Mouse (Mus musculus) heart, embryonic 15.5 days (tissue): ENCODE measurements around the gene Otulin. TPM values are rescaled to one million over a fixed set of nuclear protein-coding genes. Genes with fewer than 3 reads are reported as not detected.

Experiments used
- ATAC-seq: fragments of 200-750 bp; cut with Nextera tagmentation; replicated peaks from 2 replicates; pipeline ENCODE4 v1.8.0; 2017; ENCODE audit warnings: low read depth, moderate TSS enrichment; ENCODE audit not compliant: insufficient number of reproducible peaks, insufficient read depth, low FRiP score
- H3K27ac ChIP-seq: fragments of 300-500 bp; sonication (generic); 2 replicates; pipeline ENCODE4 v1.5.1; 2015; ENCODE audit warnings: mild to moderate bottlenecking, inconsistent platforms
- H3K27me3 ChIP-seq: fragments of 300-500 bp; sonication (generic); 2 replicates; pipeline ENCODE4 v1.6.1; 2015; ENCODE audit warnings: inconsistent platforms
- H3K36me3 ChIP-seq: fragments of 300-500 bp; sonication (generic); 2 replicates; pipeline ENCODE4 v1.6.1; 2015; ENCODE audit warnings: mild to moderate bottlenecking, inconsistent platforms
- H3K4me1 ChIP-seq: fragments of 300-500 bp; sonication (generic); replicated peaks from 2 replicates; pipeline ENCODE4 v1.6.1; 2015; ENCODE audit warnings: inconsistent platforms
- H3K4me2 ChIP-seq: fragments of 300-500 bp; sonication (generic); 2 replicates; pipeline ENCODE4 v1.6.1; 2015; ENCODE audit warnings: inconsistent platforms, mild to moderate bottlenecking, moderate library complexity
- H3K4me3 ChIP-seq: fragments of 300-500 bp; sonication (generic); 2 replicates; pipeline ENCODE4 v1.5.1; 2015; ENCODE audit warnings: mild to moderate bottlenecking, inconsistent platforms
- H3K9ac ChIP-seq: fragments of 300-500 bp; sonication (generic); 2 replicates; pipeline ENCODE4 v1.6.1; 2015; ENCODE audit warnings: mild to moderate bottlenecking, inconsistent platforms
- H3K9me3 ChIP-seq: fragments of 300-500 bp; sonication (generic); replicated peaks from 2 replicates; pipeline ENCODE4 v1.6.1; 2016; ENCODE audit warnings: inconsistent platforms
- WGBS: fragments of 180-500 bp; shearing (Covaris S2); methylation state at CpG from one replicate; pipeline ENCODE4 v1.1.7; 2015; ENCODE audit warnings: mixed read lengths; 5-methylcytosine and 5-hydroxymethylcytosine counted together
- polyA plus RNA-seq: library from polyadenylated mRNA; unstranded; fragments of >200 nt; fragmentation: Nextera tagmentation; extraction: Ambion mirVana; gene quantifications from 2 replicates; pipeline ENCODE4 v1.2.1, GENCODE M21; 2015

Gene Otulin
- polyA plus RNA-seq, 1 experiment from 2014 or later: 24.9 TPM

DNA sequence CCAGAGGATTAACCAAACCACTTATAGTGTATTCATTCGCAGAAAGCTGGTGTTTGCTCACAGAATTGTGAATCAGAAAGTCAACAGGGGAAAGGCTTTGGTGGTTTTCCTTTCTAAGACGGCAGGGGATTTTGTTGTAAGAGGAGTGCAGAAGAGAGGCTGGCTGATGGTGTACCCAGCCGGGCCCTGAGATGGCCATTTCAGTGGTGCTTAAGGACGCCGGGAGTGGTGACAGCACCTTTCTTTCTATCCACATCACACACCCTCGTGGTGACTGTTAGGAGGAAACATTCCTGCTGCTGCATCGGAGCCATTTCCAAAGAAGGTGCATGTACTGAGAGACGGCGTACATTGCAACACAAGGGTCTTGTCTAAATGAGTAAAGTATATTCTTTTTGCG lies 85.3 kb downstream of the Otulin start:
- WGBS: 55% methylated on average over 10 of the region's 10 CpGs
- Histone ChIP-seq H3K4me3 (no peak overlapping the region), H3K27me3 (no peaks in the 10 kb centered on the region), H3K4me1 (peaks cover 33% of the 10 kb centered on the region), H3K9me3 (no peaks in the 10 kb centered on the region), H3K9ac (no peak overlapping the region), H3K36me3 (no peaks in the 10 kb centered on the region), H3K27ac (no peak overlapping the region), H3K4me2 (no peak overlapping the region)
- ATAC-seq: no peak

DNA sequence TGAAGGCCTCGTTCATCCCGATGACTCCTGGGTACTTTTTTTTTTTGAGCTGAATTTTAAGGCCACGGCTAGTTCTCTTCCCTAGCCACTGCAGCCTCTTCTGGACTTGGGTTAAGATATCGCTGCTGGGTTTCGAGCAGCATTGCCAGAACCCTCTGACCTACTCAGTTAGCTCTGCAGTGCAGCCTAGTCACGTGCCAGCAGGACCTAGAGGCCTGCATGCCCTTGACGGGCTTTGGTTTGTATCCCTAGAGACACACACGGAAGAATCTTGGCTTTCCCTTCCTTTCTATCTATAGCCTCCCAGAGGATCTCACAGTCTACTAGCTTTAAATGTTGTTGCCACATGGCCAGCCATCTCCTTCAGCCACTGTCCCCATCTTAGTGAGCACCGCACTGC lies 90.7 kb downstream of the Otulin start:
- 62% methylated on average over 9 of the region's 9 CpGs for WGBS
- Histone ChIP-seq H3K4me2 (no peak overlapping the region), H3K27me3 (no peaks in the 10 kb centered on the region), H3K4me3 (no peak overlapping the region), H3K9me3 (no peaks in the 10 kb centered on the region), H3K9ac (no peak overlapping the region), H3K4me1 (peaks cover 51% of the 10 kb centered on the region), H3K27ac (peak overlapping the region; percentile 86), H3K36me3 (no peaks in the 10 kb centered on the region)
- peak; percentile 58 for ATAC-seq

DNA sequence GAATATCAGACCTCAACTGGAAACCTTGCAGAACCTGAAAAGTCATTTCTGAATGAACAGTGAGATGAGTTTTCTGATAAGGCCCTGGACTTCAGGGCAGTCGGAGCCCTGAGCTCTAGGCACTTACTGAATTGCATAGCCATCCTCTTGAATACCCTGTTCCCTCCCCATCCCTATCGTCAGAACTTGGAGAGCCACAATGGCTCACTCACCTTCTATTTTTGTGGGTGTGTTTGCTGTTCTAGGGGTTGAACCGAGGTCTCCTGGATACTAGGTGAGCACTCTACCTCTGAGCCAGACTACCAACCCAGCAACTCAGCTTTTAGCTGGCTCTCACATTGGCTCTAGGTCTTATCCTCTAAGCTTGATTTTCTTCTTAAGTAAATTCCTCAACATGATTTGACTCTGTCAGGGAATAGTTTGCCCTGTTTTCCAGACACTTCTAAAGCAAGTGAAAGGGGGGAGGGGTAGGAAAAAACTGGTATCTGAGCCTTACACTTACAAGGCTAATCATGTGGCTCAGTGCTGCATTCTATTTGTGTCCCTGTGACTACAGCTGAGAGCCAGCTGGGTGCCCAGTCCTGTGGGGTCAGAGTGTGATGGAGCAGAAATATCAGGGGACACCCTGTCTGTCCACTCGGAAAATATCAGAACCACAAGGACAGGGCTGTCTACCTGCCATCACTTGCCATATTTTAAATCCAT lies 92.8 kb downstream of the Otulin start:
- Histone ChIP-seq H3K27me3 (no peaks in the 10 kb centered on the region), H3K36me3 (no peaks in the 10 kb centered on the region), H3K9ac (no peak overlapping the region), H3K4me2 (peak overlapping the region; percentile 19; the same call in 1 of the 2 replicates), H3K9me3 (no peaks in the 10 kb centered on the region), H3K27ac (peak overlapping the region; percentile 86), H3K4me3 (no peak overlapping the region), H3K4me1 (peaks cover 51% of the 10 kb centered on the region)
- 35% methylated on average over 4 of the region's 4 CpGs for WGBS
- ATAC-seq: peak; percentile 84

DNA sequence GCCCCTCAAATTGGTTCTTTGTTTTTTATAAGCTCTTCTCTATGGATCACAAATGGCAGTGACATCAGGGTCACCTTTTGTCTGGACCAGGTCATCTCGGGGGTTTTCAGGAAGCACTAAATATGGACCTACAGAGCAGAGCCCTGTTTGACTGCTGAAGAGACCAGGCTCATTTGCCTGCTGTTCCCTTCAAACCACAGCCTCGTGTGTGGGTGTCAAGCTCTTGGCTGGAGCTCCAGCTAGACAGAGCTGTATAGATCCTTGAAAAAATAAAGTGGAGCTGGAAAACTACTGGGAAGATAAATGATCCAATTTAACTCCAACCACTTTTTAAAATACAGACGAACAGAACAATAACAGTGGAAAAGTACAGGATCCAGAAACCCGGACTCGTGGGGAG lies 93.7 kb downstream of the Otulin start:
- Histone ChIP-seq H3K9ac (no peak overlapping the region), H3K36me3 (no peaks in the 10 kb centered on the region), H3K27ac (peak overlapping the region; percentile 86), H3K4me1 (peaks cover 51% of the 10 kb centered on the region), H3K4me2 (no peak overlapping the region), H3K4me3 (no peak overlapping the region), H3K9me3 (no peaks in the 10 kb centered on the region), H3K27me3 (no peaks in the 10 kb centered on the region)
- WGBS: 32% methylated on average over 5 of the region's 5 CpGs
- no peak for ATAC-seq

DNA sequence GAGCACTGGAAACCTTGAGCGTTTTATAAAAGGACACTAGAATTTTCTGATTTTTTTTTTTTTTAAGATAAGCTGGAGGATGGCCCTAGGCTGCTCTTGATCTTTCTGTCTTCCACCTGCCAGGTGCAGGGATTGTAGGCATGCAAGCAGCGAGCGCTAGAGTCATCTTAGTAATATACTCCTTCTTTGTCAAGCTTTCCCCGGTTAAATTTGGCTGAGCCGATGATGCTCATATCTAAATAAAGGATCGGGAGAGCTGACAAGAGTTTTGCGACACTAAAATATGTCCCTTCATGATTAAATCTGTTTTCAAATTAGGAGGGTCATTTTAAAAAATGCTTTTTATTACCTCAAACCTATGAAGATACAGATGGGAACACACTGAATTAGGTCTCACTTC lies 94.3 kb downstream of the Otulin start:
- Histone ChIP-seq H3K27ac (peak overlapping the region; percentile 86), H3K27me3 (no peaks in the 10 kb centered on the region), H3K4me2 (no peak overlapping the region), H3K36me3 (no peaks in the 10 kb centered on the region), H3K9me3 (no peaks in the 10 kb centered on the region), H3K4me3 (no peak overlapping the region), H3K4me1 (peaks cover 49% of the 10 kb centered on the region), H3K9ac (no peak overlapping the region)
- ATAC-seq: no peak
- 88% methylated on average over 7 of the region's 7 CpGs for WGBS

DNA sequence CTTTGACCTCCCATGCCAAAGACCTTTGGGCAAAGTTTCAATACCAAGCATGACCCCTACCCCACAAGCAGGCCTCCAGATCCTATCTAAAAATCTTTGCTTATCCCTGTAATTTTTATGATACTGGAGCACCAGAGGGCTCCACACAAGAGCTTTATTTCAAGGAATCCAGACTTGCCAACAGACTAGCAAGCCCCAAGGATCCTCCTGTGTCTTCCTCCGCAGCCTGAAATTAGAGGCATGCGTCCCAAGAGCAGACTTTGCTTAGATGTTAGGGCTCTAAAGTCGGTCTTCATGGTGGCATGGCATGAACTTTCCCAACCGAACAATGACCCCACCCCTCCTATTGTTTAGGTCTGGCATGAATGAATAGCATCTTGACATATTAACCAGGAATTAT lies 94.8 kb downstream of the Otulin start:
- Histone ChIP-seq H3K27ac (no peak overlapping the region), H3K27me3 (no peaks in the 10 kb centered on the region), H3K4me2 (no peak overlapping the region), H3K9ac (no peak overlapping the region), H3K9me3 (no peaks in the 10 kb centered on the region), H3K36me3 (no peaks in the 10 kb centered on the region), H3K4me1 (peaks cover 46% of the 10 kb centered on the region), H3K4me3 (no peak overlapping the region)
- WGBS: 87% methylated on average over 4 of the region's 4 CpGs
- ATAC-seq: no peak

DNA sequence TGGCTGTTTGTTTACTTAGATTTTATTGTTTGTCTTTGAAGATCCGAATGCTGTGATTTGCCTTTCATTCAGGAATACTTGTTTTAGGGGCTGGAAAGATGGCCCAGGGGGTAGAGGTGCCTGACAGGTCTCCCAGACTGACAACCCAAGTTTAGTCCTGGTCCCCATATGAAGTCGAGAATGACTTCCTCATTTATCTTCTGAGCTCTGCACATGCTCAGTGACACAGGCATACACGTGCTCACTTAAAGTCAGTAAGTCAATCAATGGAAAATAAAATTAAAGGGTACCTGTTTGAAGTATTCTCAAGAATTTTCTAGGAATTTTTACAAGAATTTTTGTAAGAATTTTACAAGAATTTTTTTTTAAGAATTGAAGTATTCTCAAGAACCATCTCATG lies 97.5 kb downstream of the Otulin start:
- Histone ChIP-seq H3K4me1 (peaks cover 30% of the 10 kb centered on the region), H3K27me3 (no peaks in the 10 kb centered on the region), H3K9me3 (no peaks in the 10 kb centered on the region), H3K4me2 (no peak overlapping the region), H3K27ac (no peak overlapping the region), H3K36me3 (no peaks in the 10 kb centered on the region), H3K9ac (no peak overlapping the region), H3K4me3 (no peak overlapping the region)
- 58% methylated on average over 3 of the region's 3 CpGs for WGBS
- ATAC-seq: no peak

DNA sequence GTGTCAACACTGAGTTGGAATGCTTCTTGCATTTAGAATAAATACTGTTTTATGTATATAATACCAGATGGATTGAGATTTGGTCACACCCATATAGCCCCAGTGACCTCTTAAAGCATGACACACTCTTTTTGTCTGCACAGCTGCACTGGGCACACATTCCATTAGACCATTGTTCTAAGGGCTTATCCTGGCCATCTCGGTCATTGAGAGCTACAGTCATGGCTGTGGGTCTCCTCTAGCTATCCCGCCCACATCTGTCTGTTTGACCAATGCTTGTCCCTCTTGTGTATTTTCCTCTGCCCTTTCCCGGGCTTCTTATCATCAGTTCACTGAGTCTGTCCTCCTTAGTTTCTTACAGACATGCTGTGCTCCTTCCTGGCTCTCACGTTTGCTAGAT lies 100.5 kb downstream of the Otulin start:
- no peak overlapping the region for H3K27ac ChIP-seq
- WGBS: 56% methylated on average over 4 of the region's 4 CpGs
- no peak overlapping the region for H3K4me2 ChIP-seq
- no peak overlapping the region for H3K4me3 ChIP-seq
- no peak for ATAC-seq
- no peaks in the 10 kb centered on the region for H3K27me3 ChIP-seq
- H3K9ac ChIP-seq: no peak overlapping the region
- H3K4me1 ChIP-seq: peaks cover 10% of the 10 kb centered on the region
- no peaks in the 10 kb centered on the region for H3K9me3 ChIP-seq
- H3K36me3 ChIP-seq: no peaks in the 10 kb centered on the region

DNA sequence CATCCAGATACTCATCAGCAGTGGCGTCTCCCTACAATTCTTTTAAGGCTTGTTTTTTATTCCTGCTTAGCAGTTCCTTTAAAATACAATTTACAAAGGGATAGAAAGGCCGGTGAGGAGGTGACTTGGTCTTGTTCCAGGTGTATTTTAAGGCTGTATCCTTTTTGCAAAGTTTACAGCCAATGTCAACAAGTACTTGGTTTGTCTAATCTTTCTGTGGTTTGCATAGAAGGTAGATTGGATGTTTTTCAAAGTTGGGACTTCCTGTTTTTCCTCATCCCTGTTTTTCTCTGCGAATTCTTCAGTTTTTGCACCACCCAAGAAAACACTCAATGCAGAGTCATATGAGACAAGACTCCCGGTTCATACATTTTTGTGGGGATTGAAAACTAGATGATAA lies 101.6 kb downstream of the Otulin start:
- Histone ChIP-seq H3K4me1 (peaks cover 10% of the 10 kb centered on the region), H3K9ac (no peak overlapping the region), H3K4me2 (no peak overlapping the region), H3K27ac (no peak overlapping the region), H3K36me3 (no peaks in the 10 kb centered on the region), H3K4me3 (no peak overlapping the region), H3K9me3 (no peaks in the 10 kb centered on the region), H3K27me3 (no peaks in the 10 kb centered on the region)
- ATAC-seq: no peak
- 59% methylated on average over 4 of the region's 4 CpGs for WGBS

DNA sequence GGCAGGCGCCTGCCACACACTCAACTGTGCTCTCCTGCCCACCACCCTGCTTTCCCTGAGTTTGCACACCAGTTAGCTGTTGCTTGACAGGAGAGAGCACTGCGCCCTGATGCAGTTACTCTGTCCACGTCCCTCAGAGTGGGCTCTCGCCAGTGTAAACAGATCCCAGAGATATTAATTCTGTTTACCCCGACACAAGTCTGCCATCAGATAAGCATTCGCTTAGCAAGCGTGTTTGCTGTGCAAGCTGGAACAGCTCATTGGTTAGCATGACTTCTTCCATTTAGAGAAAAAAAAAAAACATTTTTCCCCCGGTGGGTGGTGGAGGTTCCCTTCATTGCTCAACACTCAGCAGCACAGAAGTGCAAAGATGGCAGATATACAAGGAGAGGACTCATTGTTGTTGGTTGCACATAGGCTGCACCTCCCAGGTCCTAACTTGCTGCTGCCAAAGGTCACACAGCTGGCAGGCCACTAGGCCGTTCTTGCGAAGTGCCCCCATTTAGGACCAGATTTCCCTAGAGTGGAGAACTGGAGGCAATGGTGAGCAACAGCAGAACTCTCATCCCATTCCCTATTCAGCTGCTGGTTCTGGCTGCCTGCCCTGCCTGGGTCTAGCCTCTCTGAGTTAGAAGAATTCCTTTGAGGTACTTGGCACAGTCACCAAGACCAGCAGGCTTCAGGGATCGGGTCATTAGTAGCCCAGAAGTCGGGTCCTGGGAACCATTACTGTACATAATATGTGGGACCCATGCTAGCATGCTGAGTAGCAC lies 105.1 kb downstream of the Otulin start:
- Histone ChIP-seq H3K27me3 (no peaks in the 10 kb centered on the region), H3K36me3 (no peaks in the 10 kb centered on the region), H3K9ac (no peak overlapping the region), H3K4me3 (no peak overlapping the region), H3K4me2 (no peak overlapping the region), H3K4me1 (peaks cover 10% of the 10 kb centered on the region), H3K27ac (no peak overlapping the region), H3K9me3 (no peaks in the 10 kb centered on the region)
- no peak for ATAC-seq
- 68% methylated on average over 12 of the region's 12 CpGs for WGBS

DNA sequence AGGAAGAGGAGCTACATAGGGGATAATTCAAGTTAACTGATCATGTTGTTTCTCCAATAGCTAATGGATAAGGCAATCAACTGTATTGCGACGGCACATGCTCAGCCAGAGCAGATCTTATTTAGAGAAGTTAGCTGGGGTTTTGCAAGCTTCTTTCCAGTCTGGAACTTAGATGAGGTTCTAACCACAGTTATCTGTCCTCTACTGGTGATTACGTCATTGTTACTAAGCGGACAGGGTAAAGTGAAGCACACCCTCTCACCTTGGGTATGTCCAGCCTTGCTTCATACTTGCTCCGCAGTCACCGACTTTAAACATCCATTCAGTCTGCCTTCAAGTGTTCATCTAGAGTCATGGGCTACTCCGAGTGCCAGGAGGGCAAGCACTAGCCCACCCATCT lies 110.6 kb downstream of the Otulin start:
- no peak overlapping the region for H3K27ac ChIP-seq
- 89% methylated on average over 7 of the region's 7 CpGs for WGBS
- no peak for ATAC-seq
- no peaks in the 10 kb centered on the region for H3K36me3 ChIP-seq
- no peak overlapping the region for H3K4me2 ChIP-seq
- no peak overlapping the region for H3K4me3 ChIP-seq
- peaks cover 10% of the 10 kb centered on the region for H3K4me1 ChIP-seq
- H3K9ac ChIP-seq: no peak overlapping the region
- no peaks in the 10 kb centered on the region for H3K9me3 ChIP-seq
- no peaks in the 10 kb centered on the region for H3K27me3 ChIP-seq

DNA sequence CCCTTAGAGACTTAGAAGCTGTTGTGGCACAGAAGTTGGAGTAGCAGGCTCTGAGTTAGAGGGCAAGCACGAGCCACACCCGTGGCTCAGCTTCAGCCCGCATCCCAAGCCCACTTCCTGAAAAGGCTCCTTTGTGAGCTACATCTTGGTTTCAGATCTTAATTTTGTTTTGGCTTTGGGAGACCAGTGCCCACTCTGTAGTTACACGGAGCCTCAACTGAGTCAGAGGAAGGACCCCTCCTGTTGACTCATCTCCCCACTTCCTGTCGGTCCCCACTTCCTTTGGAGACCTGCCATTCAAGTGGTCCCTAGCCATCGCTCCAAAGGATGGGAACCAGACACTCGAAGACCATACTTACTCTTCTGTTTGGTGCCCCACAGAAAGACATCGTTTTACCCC lies 112.5 kb downstream of the Otulin start:
- Histone ChIP-seq H3K36me3 (no peaks in the 10 kb centered on the region), H3K27me3 (no peaks in the 10 kb centered on the region), H3K4me3 (no peak overlapping the region), H3K4me2 (no peak overlapping the region), H3K9ac (no peak overlapping the region), H3K27ac (no peak overlapping the region), H3K9me3 (no peaks in the 10 kb centered on the region), H3K4me1 (peaks cover 10% of the 10 kb centered on the region)
- 67% methylated on average over 8 of the region's 8 CpGs for WGBS
- no peak for ATAC-seq
